Mouse (Mus musculus): ENCODE results near the gene Ubap1. TPM values are rescaled to one million over a fixed set of nuclear protein-coding genes. Genes with fewer than 3 reads are reported as not detected.

The Ubap1 gene
- polyA plus RNA-seq (2015; fragmentation: Nextera tagmentation; extraction: Ambion mirVana), result 40.1 and 46.2 TPM in 2 replicates

- Histone ChIP-seq H3K4me2 (peak within 1 kb of the TSS; percentile 84), H3K4me3 (peak within 1 kb of the TSS; percentile 75), H3K36me3 (peaks cover 22% of the 10 kb centered on the region), H3K9ac (peak within 1 kb of the TSS; percentile 93), H3K27ac (replicated peaks) (peak within 1 kb of the TSS; percentile 92), H3K9me3 (no peaks in the 10 kb centered on the region), H3K27me3 (replicated peaks) (no peaks in the 10 kb centered on the region), H3K4me1 (peaks cover 20% of the 10 kb centered on the region)
- peak; percentile 94 for ATAC-seq (ENCODE audit: extremely low read depth, insufficient number of reproducible peaks, low FRiP score, low TSS enrichment)
- WGBS, result under 1% methylated on average over 31 of the region's 31 CpGs
These were observed at the start of gene Ubap1 for GRCm38 (mm10) chr4:41348584-41349198. Gene Ubap1 (plus strand): TSS chr4:41348996.

DNA sequence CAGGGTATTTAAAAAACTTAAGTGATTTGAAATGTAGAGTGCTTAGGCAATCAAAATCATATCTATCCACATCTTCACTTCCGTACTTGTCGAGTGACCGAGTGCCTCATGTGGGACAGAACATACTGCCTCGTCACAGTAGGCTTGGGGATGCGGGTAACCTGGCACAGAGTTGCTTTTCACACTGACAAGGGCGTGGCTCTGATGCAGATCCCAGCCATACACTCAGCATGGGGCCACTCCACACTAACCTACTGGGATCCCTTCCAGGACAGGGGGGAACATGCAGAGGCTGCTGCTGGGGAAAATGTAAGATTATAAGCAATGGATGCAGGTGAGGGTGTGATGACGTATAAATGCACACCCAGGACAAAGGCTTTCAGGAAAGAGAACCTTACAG, 45.1 kb upstream of the Ubap1 start:
- no peak for ATAC-seq (ENCODE audit: extremely low read depth, insufficient number of reproducible peaks, low FRiP score, low TSS enrichment)
- peaks cover 88% of the 10 kb centered on the region for H3K36me3 ChIP-seq

DNA sequence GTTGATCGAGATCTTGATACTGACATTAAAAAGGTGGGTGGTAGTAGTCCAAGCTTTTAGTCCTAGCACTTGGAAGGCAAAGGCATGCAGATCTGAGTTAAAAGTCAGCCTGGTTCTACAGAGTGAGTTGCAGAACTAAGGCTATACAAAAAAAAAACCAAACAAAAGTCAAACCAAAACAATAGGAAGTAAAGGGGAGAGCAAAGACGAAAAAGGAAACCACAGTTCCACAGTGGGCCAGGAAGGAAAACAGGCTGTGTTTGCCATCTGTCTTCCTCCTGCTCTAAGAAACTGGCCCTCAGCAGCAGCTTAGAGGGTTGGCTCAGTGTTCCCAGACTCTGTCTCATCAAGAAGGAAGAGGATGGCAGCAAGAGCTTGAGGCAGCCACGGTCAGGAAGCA, 44.5 kb upstream of the Ubap1 start:
- H3K36me3 ChIP-seq, result peaks cover 88% of the 10 kb centered on the region
- no peaks in the 10 kb centered on the region for H3K27me3 ChIP-seq (replicated peaks)
- H3K27ac ChIP-seq (replicated peaks), result no peak overlapping the region; the same call in 1 of the 2 replicates
- peaks cover 31% of the 10 kb centered on the region for H3K4me1 ChIP-seq
- H3K4me2 ChIP-seq, result no peak overlapping the region
- H3K9me3 ChIP-seq, result no peaks in the 10 kb centered on the region
- no peak for ATAC-seq (ENCODE audit: extremely low read depth, insufficient number of reproducible peaks, low FRiP score, low TSS enrichment)
- WGBS, result 70% methylated on average over 3 of the region's 3 CpGs
- H3K4me3 ChIP-seq, result no peak overlapping the region
- no peak overlapping the region for H3K9ac ChIP-seq

More for the DNA sequence above, 45.1 kb upstream of the Ubap1 start:
- 86% methylated on average over 7 of the region's 7 CpGs for WGBS
- no peaks in the 10 kb centered on the region for H3K9me3 ChIP-seq
- H3K9ac ChIP-seq, result no peak overlapping the region
- no peak overlapping the region for H3K4me2 ChIP-seq
- H3K4me3 ChIP-seq, result no peak overlapping the region
- no peaks in the 10 kb centered on the region for H3K27me3 ChIP-seq (replicated peaks)
- H3K27ac ChIP-seq (replicated peaks), result no peak overlapping the region
- H3K4me1 ChIP-seq, result peaks cover 31% of the 10 kb centered on the region

DNA sequence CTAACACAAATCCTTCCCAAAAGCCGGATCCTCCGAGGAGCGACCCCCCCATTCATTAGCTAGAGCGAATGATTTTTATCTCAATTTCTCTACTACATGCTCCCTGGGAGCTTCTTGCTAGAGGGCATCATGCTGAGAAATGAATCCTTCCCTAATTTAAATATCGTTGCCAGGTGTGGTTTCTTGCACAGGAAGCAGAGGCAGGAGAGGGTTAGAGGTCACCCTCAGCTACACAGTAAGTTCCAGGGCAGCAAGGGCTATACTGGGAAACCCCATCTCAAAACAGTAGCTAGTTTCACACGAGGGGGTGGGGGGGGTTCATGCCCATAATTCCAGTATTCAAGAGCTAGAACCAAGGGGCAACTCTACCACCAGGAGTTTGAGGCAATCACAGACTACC, 41.4 kb upstream of the Ubap1 start:
- Histone ChIP-seq H3K36me3 (peaks cover 88% of the 10 kb centered on the region), H3K4me2 (no peak overlapping the region), H3K9ac (no peak overlapping the region), H3K27me3 (replicated peaks) (no peaks in the 10 kb centered on the region), H3K4me3 (no peak overlapping the region), H3K27ac (replicated peaks) (no peak overlapping the region), H3K4me1 (peaks cover 37% of the 10 kb centered on the region), H3K9me3 (no peaks in the 10 kb centered on the region)
- no peak for ATAC-seq (ENCODE audit: extremely low read depth, insufficient number of reproducible peaks, low FRiP score, low TSS enrichment)
- 82% methylated on average over 6 of the region's 6 CpGs for WGBS

DNA sequence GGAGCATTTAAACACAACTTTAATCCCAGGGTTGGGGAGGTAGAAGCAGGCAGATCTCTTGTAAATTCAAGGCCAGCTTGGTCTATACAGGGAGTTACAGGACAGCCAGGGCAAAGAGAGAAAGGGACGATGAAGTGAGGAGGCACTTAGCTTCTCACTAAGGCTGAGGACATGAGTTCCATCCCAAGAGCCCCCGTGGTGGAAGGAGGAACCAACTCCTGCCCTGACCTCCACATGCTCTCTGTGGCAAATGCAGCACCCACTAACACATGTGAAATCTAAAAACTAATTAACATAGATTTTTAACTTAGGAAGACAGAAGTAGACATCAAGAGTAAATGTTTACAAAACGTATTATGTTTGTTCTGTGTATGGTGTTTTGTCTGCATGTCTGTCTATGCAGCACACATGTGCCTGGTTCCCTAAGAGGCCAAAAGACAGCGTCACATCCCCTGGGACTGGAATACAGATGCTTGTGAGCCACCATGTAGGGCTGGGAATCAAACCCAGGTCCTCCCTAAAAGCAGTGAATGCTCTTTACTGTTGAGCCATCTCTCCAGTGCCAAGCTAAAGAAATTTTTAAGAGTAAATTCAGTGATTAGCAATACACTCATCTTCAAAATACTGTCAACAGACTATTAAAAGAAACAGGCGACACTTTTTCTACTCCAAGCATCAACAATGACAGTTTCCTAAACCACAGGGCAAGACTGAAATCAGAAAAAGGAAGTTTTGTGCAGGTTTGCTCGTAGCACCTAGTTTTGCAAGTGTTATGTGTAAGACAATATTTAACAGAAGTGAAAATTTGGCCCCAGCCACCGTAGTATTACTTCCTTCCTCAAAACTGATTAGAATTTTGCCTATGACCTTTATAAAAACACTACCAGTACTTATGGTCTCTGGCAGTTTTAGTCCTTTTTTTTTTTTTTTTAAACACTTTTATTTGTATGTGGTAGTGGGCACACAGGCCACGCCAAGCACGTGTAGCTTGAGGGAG, 37.9 kb upstream of the Ubap1 start:
- Histone ChIP-seq H3K9ac (no peak overlapping the region), H3K27me3 (replicated peaks) (no peaks in the 10 kb centered on the region), H3K27ac (replicated peaks) (no peak overlapping the region), H3K4me2 (no peak overlapping the region), H3K4me3 (no peak overlapping the region), H3K36me3 (peaks cover 71% of the 10 kb centered on the region), H3K9me3 (no peaks in the 10 kb centered on the region), H3K4me1 (peaks cover 39% of the 10 kb centered on the region)
- ATAC-seq (ENCODE audit: extremely low read depth, insufficient number of reproducible peaks, low FRiP score, low TSS enrichment), result no peak
- 87% methylated on average over 9 of the region's 9 CpGs for WGBS

- Histone ChIP-seq H3K27me3 (replicated peaks) (no peaks in the 10 kb centered on the region), H3K4me2 (peak overlapping the region; percentile 85), H3K4me3 (peak overlapping the region; percentile 85), H3K9ac (peak overlapping the region; percentile 94), H3K4me1 (peaks cover 25% of the 10 kb centered on the region), H3K9me3 (no peaks in the 10 kb centered on the region), H3K36me3 (peaks cover 45% of the 10 kb centered on the region), H3K27ac (replicated peaks) (peak overlapping the region; percentile 99)
- 14% methylated on average over 14 of the region's 14 CpGs for WGBS
- no peak for ATAC-seq (ENCODE audit: extremely low read depth, insufficient number of reproducible peaks, low FRiP score, low TSS enrichment)
These were observed 35.1 kb upstream of the Ubap1 start for GRCm38 (mm10) chr4:41313722-41314121.

- Histone ChIP-seq H3K4me2 (peak within 1 kb of the TSS; percentile 85), H3K4me1 (peaks cover 25% of the 10 kb centered on the region), H3K4me3 (peak within 1 kb of the TSS; percentile 85), H3K9ac (peak within 1 kb of the TSS; percentile 94), H3K27ac (replicated peaks) (peak within 1 kb of the TSS; percentile 99), H3K27me3 (replicated peaks) (no peaks in the 10 kb centered on the region), H3K36me3 (peaks cover 38% of the 10 kb centered on the region), H3K9me3 (no peaks in the 10 kb centered on the region)
- WGBS, result under 1% methylated on average over 70 of the region's 70 CpGs
- peak; percentile 89 for ATAC-seq (ENCODE audit: extremely low read depth, insufficient number of reproducible peaks, low FRiP score, low TSS enrichment)
These were observed 34.4 kb upstream of the Ubap1 start, which contains the start of gene Dcaf12 for GRCm38 (mm10) chr4:41314141-41315129. Gene Dcaf12 (minus strand): TSS chr4:41314889.

DNA sequence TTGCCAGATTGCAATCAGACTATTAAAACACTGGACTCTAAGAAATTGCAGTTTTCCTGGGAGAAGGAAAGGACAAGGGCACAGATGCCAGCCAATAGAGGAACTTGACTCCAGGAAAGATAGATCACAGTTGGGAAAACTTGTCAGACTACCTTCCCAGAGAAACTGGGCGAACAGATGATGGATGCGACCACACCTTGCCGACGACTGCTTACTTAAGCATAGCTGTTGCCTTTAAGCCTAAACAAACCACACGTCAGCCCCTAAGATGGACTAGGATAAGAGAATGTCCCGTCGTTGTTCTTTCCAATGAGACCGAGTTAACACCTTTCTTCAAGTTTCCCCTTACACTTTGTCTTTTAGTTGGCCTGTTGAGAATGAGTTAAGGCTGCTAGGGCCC, 33.6 kb upstream of the Ubap1 start:
- peak overlapping the region; percentile 94 for H3K9ac ChIP-seq
- H3K36me3 ChIP-seq, result peaks cover 30% of the 10 kb centered on the region
- ATAC-seq (ENCODE audit: extremely low read depth, insufficient number of reproducible peaks, low FRiP score, low TSS enrichment), result no peak
- H3K4me2 ChIP-seq, result peak overlapping the region; percentile 85
- peaks cover 25% of the 10 kb centered on the region for H3K4me1 ChIP-seq
- no peaks in the 10 kb centered on the region for H3K9me3 ChIP-seq
- peak overlapping the region; percentile 85 for H3K4me3 ChIP-seq
- H3K27me3 ChIP-seq (replicated peaks), result no peaks in the 10 kb centered on the region
- peak overlapping the region; percentile 99 for H3K27ac ChIP-seq (replicated peaks)
- 50% methylated on average over 8 of the region's 8 CpGs for WGBS

GRCm38 (mm10) chr4:41318267-41318666, 30.5 kb upstream of the Ubap1 start:
- H3K4me2 ChIP-seq, result no peak overlapping the region
- H3K36me3 ChIP-seq, result no peaks in the 10 kb centered on the region
- no peak overlapping the region for H3K4me3 ChIP-seq
- no peaks in the 10 kb centered on the region for H3K27me3 ChIP-seq (replicated peaks)
- WGBS, result 64% methylated on average over 5 of the region's 5 CpGs
- H3K9ac ChIP-seq, result no peak overlapping the region
- H3K27ac ChIP-seq (replicated peaks), result no peak overlapping the region
- H3K9me3 ChIP-seq, result no peaks in the 10 kb centered on the region
- peaks cover 11% of the 10 kb centered on the region for H3K4me1 ChIP-seq
- ATAC-seq (ENCODE audit: extremely low read depth, insufficient number of reproducible peaks, low FRiP score, low TSS enrichment), result no peak

DNA sequence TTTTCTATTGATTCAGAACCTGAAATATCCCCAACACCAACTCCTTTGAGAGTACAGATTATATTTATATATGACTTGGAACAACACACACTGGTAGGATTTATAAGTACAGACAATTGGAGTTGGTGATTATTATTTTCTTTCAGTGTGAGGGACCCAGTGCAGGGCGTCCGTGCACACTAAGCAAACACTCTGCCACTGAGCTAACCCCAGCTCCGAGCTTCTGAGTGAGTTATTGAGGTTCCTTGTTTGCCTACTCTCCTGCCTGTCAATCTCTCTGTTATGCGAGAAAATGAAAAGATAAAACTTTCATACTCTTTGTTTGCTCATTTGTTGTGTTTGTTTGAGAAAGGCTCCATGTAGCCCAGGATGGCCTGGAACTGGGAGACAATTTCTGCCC, 27.8 kb upstream of the Ubap1 start:
- Histone ChIP-seq H3K4me2 (no peak overlapping the region), H3K9me3 (no peaks in the 10 kb centered on the region), H3K9ac (no peak overlapping the region), H3K4me3 (no peak overlapping the region), H3K27ac (replicated peaks) (no peak overlapping the region), H3K36me3 (no peaks in the 10 kb centered on the region), H3K27me3 (replicated peaks) (no peaks in the 10 kb centered on the region), H3K4me1 (no peaks in the 10 kb centered on the region)
- WGBS, result 67% methylated on average over 4 of the region's 4 CpGs
- ATAC-seq (ENCODE audit: extremely low read depth, insufficient number of reproducible peaks, low FRiP score, low TSS enrichment), result no peak

Data from heart, embryonic 13.5 days (tissue).